8 mouse cellular contexts compared by ENCODE assay signal in genomic region chr1:119457528-119457855, GRCm38 (mm10). TPM values are rescaled to one million over a fixed set of nuclear protein-coding genes. Genes with fewer than 3 reads are reported as not detected.
DNase-seq lines count a peak whose midpoint lies in the region; ATAC-seq and TF ChIP-seq lines count a peak whose summit lies in the region.

No protein-coding gene starts in this region.

- in situ Hi-C loops in Patski (cut with MboI; ENCODE audit: low pct_unique_long_range_greater_than_20kb): no loop called here

- H3K4me3 ChIP-seq in hindbrain, embryonic 11.5 days (ENCODE audit: low read depth, low read length): no peak overlapping the region
- no peak overlapping the region for H3K4me3 ChIP-seq in hindbrain, embryonic 14.5 days (replicated peaks; ENCODE audit: low read length)
- no peak overlapping the region for H3K4me3 ChIP-seq in hindbrain, postnatal 0 days (ENCODE audit: low read length)
- peak overlapping the region; percentile 89 for H3K4me3 ChIP-seq in megakaryocyte, embryonic 14.5 days (replicated peaks)

- no peak for TF ChIP-seq CTCF in Patski (IDR thresholded peaks at IDR 0.05)
- no peak for TF ChIP-seq CTCF in hindbrain, postnatal 0 days (IDR thresholded peaks at IDR 0.05; ENCODE audit: low read depth)

- no peaks in the 10 kb centered on the region for H3K36me3 ChIP-seq in hindbrain, embryonic 11.5 days (ENCODE audit: control insufficient read depth, insufficient read depth, low read length)
- H3K36me3 ChIP-seq in hindbrain, embryonic 14.5 days (replicated peaks; ENCODE audit: control insufficient read depth, insufficient read depth): no peaks in the 10 kb centered on the region
- no peaks in the 10 kb centered on the region for H3K36me3 ChIP-seq in hindbrain, postnatal 0 days (ENCODE audit: insufficient read depth, low read length)
- H3K36me3 ChIP-seq in megakaryocyte, embryonic 14.5 days (replicated peaks; ENCODE audit: low read length): no peaks in the 10 kb centered on the region

- DNase-seq in hindbrain, embryonic 11.5 days (ENCODE audit: low spot score): no peak
- no peak for DNase-seq in hindbrain, embryonic 14.5 days (ENCODE audit: low spot score)
- DNase-seq in Patski (ENCODE audit: low read depth, low spot score): peak; percentile 25
- no peak for DNase-seq in hindbrain, postnatal 0 days (ENCODE audit: low spot score)
- DNase-seq in layer of hippocampus, postnatal 36 days: no peak
- no peak for DNase-seq in urinary bladder, postnatal 36 days (ENCODE audit: low spot score in 2 of 2)

- H3K4me1 ChIP-seq in hindbrain, embryonic 11.5 days (replicated peaks; ENCODE audit: control insufficient read depth, insufficient read depth, low read length): no peaks in the 10 kb centered on the region
- H3K4me1 ChIP-seq in hindbrain, embryonic 14.5 days (replicated peaks; ENCODE audit: control insufficient read depth, insufficient read depth, low read length): no peaks in the 10 kb centered on the region; the same call in 1 of the 2 replicates
- peaks cover 5% of the 10 kb centered on the region; the same call in 1 of the 2 replicates for H3K4me1 ChIP-seq in hindbrain, postnatal 0 days (ENCODE audit: insufficient read depth, low read length)
- H3K4me1 ChIP-seq in megakaryocyte, embryonic 14.5 days: peaks cover 27% of the 10 kb centered on the region

- CTCF ChIA-PET in Patski (lab: Charles Lee): interaction anchor here (1.1 to 7.0 kb wide), 4 partner anchors 27 to 372 kb away, joined by 3 to 53 read pairs (median 4); no protein-coding TSS in a partner anchor

- no peaks in the 10 kb centered on the region for H3K27me3 ChIP-seq in hindbrain, embryonic 11.5 days (ENCODE audit: control insufficient read depth, insufficient read depth, low read length)
- no peaks in the 10 kb centered on the region for H3K27me3 ChIP-seq in hindbrain, embryonic 14.5 days (ENCODE audit: control insufficient read depth, insufficient read depth, low read length)
- H3K27me3 ChIP-seq in Patski: no peaks in the 10 kb centered on the region
- H3K27me3 ChIP-seq in hindbrain, postnatal 0 days (ENCODE audit: insufficient read depth, low read length): no peaks in the 10 kb centered on the region
- peaks cover 62% of the 10 kb centered on the region for H3K27me3 ChIP-seq in megakaryocyte, embryonic 14.5 days (replicated peaks)

- H3K4me2 ChIP-seq in hindbrain, embryonic 11.5 days (replicated peaks; ENCODE audit: low read depth, low read length): no peak overlapping the region
- H3K4me2 ChIP-seq in hindbrain, embryonic 14.5 days (replicated peaks): no peak overlapping the region
- H3K4me2 ChIP-seq in hindbrain, postnatal 0 days (ENCODE audit: low read depth, low read length): no peak overlapping the region

- H3K9ac ChIP-seq in hindbrain, embryonic 11.5 days (ENCODE audit: low read depth, low read length): no peak overlapping the region
- H3K9ac ChIP-seq in hindbrain, embryonic 14.5 days: no peak overlapping the region
- H3K9ac ChIP-seq in hindbrain, postnatal 0 days (replicated peaks; ENCODE audit: low read length): no peak overlapping the region

- WGBS in hindbrain, embryonic 11.5 days: 65% methylated on average over 5 of the region's 5 CpGs
- 58% methylated on average over 5 of the region's 5 CpGs for WGBS in hindbrain, embryonic 14.5 days
- 51% methylated on average over 5 of the region's 5 CpGs for WGBS in hindbrain, postnatal 0 days

- no peaks in the 10 kb centered on the region for H3K9me3 ChIP-seq in hindbrain, embryonic 11.5 days (ENCODE audit: control insufficient read depth, low read length)
- no peaks in the 10 kb centered on the region for H3K9me3 ChIP-seq in hindbrain, embryonic 14.5 days (ENCODE audit: control insufficient read depth, low read length)
- H3K9me3 ChIP-seq in hindbrain, postnatal 0 days (ENCODE audit: low read length): no peaks in the 10 kb centered on the region
- H3K9me3 ChIP-seq in megakaryocyte, embryonic 14.5 days: no peaks in the 10 kb centered on the region

- ATAC-seq in hindbrain, embryonic 11.5 days (ENCODE audit: low FRiP score): 0 out of 2 replicates have a peak, but pooled peaks have one; percentile 19
- ATAC-seq in hindbrain, embryonic 14.5 days (ENCODE audit: low FRiP score): no peak
- ATAC-seq in Patski: no peak
- ATAC-seq in hindbrain, postnatal 0 days: peak; percentile 34; the same call in 1 of the 2 replicates
- ATAC-seq in activated CD4-positive, CD25-positive, alpha-beta regulatory T cell, adult 4 months: no peak

- POLR2A ChIA-PET in Patski (lab: Charles Lee): no interaction called here

- H3K27ac ChIP-seq in hindbrain, embryonic 11.5 days (ENCODE audit: low read depth, low read length): no peak overlapping the region
- no peak overlapping the region for H3K27ac ChIP-seq in hindbrain, embryonic 14.5 days
- no peak overlapping the region for H3K27ac ChIP-seq in hindbrain, postnatal 0 days

RNA-seq across cellular contexts. Expression of gene Inhbb, which starts 35.4 kb away (rescaled TPM):
- 0.32 and 1.0 TPM in 2 replicates for polyA plus RNA-seq in hindbrain, embryonic 11.5 days (2014; fragmentation: Nextera tagmentation; extraction: Ambion mirVana)
- 1.8 and 2.7 TPM in 2 replicates for polyA plus RNA-seq in hindbrain, embryonic 14.5 days (2014; fragmentation: Nextera tagmentation; extraction: Ambion mirVana)
- 24.6 TPM for polyA plus RNA-seq in Patski (2021)
- 7.1 and 9.9 TPM in 2 replicates for total RNA-seq in hindbrain, postnatal 0 days (2014; rRNA removed)
- polyA plus RNA-seq in hindbrain, postnatal 0 days (2015; fragmentation: Nextera tagmentation; extraction: Ambion mirVana): 3.3 and 3.4 TPM in 2 replicates
- polyA plus RNA-seq in megakaryocyte, embryonic 14.5 days (2012; ENCODE audit: insufficient read depth, low replicate concordance): 0.07 TPM in 1 of 2 replicates, not detected in the other
- not detected for polyA plus RNA-seq in activated CD4-positive, CD25-positive, alpha-beta regulatory T cell, adult 4 months (2017; shearing (Covaris generic))
- 1 to 10 TPM; 6.0 to 7.6 TPM for total RNA-seq in layer of hippocampus, postnatal 36 days (2021)

RNA-seq across cellular contexts. Expression of gene Ralb, which starts 47.1 kb away (rescaled TPM):
- 70.5 and 75.3 TPM in 2 replicates for polyA plus RNA-seq in hindbrain, embryonic 11.5 days (2014; fragmentation: Nextera tagmentation; extraction: Ambion mirVana)
- 57.5 and 62.5 TPM in 2 replicates for polyA plus RNA-seq in hindbrain, embryonic 14.5 days (2014; fragmentation: Nextera tagmentation; extraction: Ambion mirVana)
- 66.6 TPM for polyA plus RNA-seq in Patski (2021)
- total RNA-seq in hindbrain, postnatal 0 days (2014; rRNA removed): 42.9 and 43.5 TPM in 2 replicates
- 61.0 and 62.1 TPM in 2 replicates for polyA plus RNA-seq in hindbrain, postnatal 0 days (2015; fragmentation: Nextera tagmentation; extraction: Ambion mirVana)
- polyA plus RNA-seq in megakaryocyte, embryonic 14.5 days (2012; ENCODE audit: insufficient read depth, low replicate concordance): 14.6 and 45.9 TPM in 2 replicates
- polyA plus RNA-seq in activated CD4-positive, CD25-positive, alpha-beta regulatory T cell, adult 4 months (2017; shearing (Covaris generic)): 10 to 100 TPM; 12.2 to 14.2 TPM
- 10 to 100 TPM; 23.3 to 23.7 TPM for total RNA-seq in layer of hippocampus, postnatal 36 days (2021)

Comparison
In these comparisons a context has a peak if more than half of its experiments do, and no peak if none do; other contexts are left out.
1. ATAC-seq: peak in hindbrain, embryonic 11.5 days (single experiment) and hindbrain, postnatal 0 days (single experiment); none in hindbrain, embryonic 14.5 days (single experiment), Patski (single experiment) and activated CD4-positive, CD25-positive, alpha-beta regulatory T cell, adult 4 months (single experiment).